Mouse (Mus musculus): ENCODE data around the gene Nod1. TPM values are rescaled to one million over a fixed set of nuclear protein-coding genes. Genes with fewer than 3 reads are reported as not detected.

Nod1 gene
- polyA plus RNA-seq, 1 experiment from 2014 or later: 4.8 TPM

- ATAC-seq: no peak
Observed at GRCm38 (mm10) chr6:54991189-54991588, 18.8 kb upstream of the Nod1 start.

GRCm38 (mm10) chr6:54988141-54988540 lies 15.7 kb upstream of the Nod1 start:
- H3K4me3 ChIP-seq (ENCODE audit: low read length): no peak overlapping the region
- WGBS: 88% methylated on average over 6 of the region's 6 CpGs
- no peak overlapping the region for H3K4me2 ChIP-seq (ENCODE audit: low read depth, low read length)
- no peaks in the 10 kb centered on the region for H3K36me3 ChIP-seq (ENCODE audit: control insufficient read depth, insufficient read depth, low read length)
- peaks cover 2% of the 10 kb centered on the region; the same call in 1 of the 2 replicates for H3K4me1 ChIP-seq (ENCODE audit: control insufficient read depth, insufficient read depth, low read length)
- H3K27ac ChIP-seq (ENCODE audit: low read length): no peak overlapping the region
- ATAC-seq: no peak
- no peaks in the 10 kb centered on the region for H3K9me3 ChIP-seq (ENCODE audit: control insufficient read depth, low read length)
- H3K27me3 ChIP-seq (replicated peaks; ENCODE audit: control insufficient read depth, insufficient read depth, low read length): no peaks in the 10 kb centered on the region; the same call in 1 of the 2 replicates
- no peak overlapping the region for H3K9ac ChIP-seq (ENCODE audit: low read depth, low read length)

More at GRCm38 (mm10) chr6:54991189-54991588, 18.8 kb upstream of the Nod1 start:
- Histone ChIP-seq H3K4me1 (ENCODE audit: control insufficient read depth, insufficient read depth, low read length) (peaks cover 2% of the 10 kb centered on the region; the same call in 1 of the 2 replicates), H3K27ac (ENCODE audit: low read length) (no peak overlapping the region), H3K36me3 (ENCODE audit: control insufficient read depth, insufficient read depth, low read length) (no peaks in the 10 kb centered on the region), H3K9ac (ENCODE audit: low read depth, low read length) (no peak overlapping the region), H3K9me3 (ENCODE audit: control insufficient read depth, low read length) (no peaks in the 10 kb centered on the region), H3K4me3 (ENCODE audit: low read length) (no peak overlapping the region), H3K27me3 (replicated peaks; ENCODE audit: control insufficient read depth, insufficient read depth, low read length) (no peaks in the 10 kb centered on the region; the same call in 1 of the 2 replicates), H3K4me2 (ENCODE audit: low read depth, low read length) (peak overlapping the region; percentile 96; the same call in 1 of the 2 replicates)
- WGBS: 62% methylated on average over 2 of the region's 2 CpGs

- WGBS: 95% methylated on average over 8 of the region's 8 CpGs
- no peak for ATAC-seq
Observed at GRCm38 (mm10) chr6:54984096-54984495, 11.7 kb upstream of the Nod1 start.

GRCm38 (mm10) chr6:54983526-54984050 lies 11.2 kb upstream of the Nod1 start:
- no peaks in the 10 kb centered on the region for H3K4me1 ChIP-seq (ENCODE audit: control insufficient read depth, insufficient read depth, low read length)
- no peak overlapping the region for H3K9ac ChIP-seq (ENCODE audit: low read depth, low read length)
- no peaks in the 10 kb centered on the region for H3K27me3 ChIP-seq (replicated peaks; ENCODE audit: control insufficient read depth, insufficient read depth, low read length)
- H3K36me3 ChIP-seq (ENCODE audit: control insufficient read depth, insufficient read depth, low read length): no peaks in the 10 kb centered on the region
- ATAC-seq: no peak
- no peak overlapping the region for H3K4me2 ChIP-seq (ENCODE audit: low read depth, low read length)
- 94% methylated on average over 4 of the region's 4 CpGs for WGBS
- H3K27ac ChIP-seq (ENCODE audit: low read length): no peak overlapping the region
- H3K4me3 ChIP-seq (ENCODE audit: low read length): no peak overlapping the region
- H3K9me3 ChIP-seq (ENCODE audit: control insufficient read depth, low read length): no peaks in the 10 kb centered on the region

More at GRCm38 (mm10) chr6:54984096-54984495, 11.7 kb upstream of the Nod1 start:
- Histone ChIP-seq H3K27me3 (replicated peaks; ENCODE audit: control insufficient read depth, insufficient read depth, low read length) (no peaks in the 10 kb centered on the region), H3K4me2 (ENCODE audit: low read depth, low read length) (no peak overlapping the region), H3K9ac (ENCODE audit: low read depth, low read length) (no peak overlapping the region), H3K4me3 (ENCODE audit: low read length) (no peak overlapping the region), H3K27ac (ENCODE audit: low read length) (no peak overlapping the region), H3K36me3 (ENCODE audit: control insufficient read depth, insufficient read depth, low read length) (no peaks in the 10 kb centered on the region), H3K9me3 (ENCODE audit: control insufficient read depth, low read length) (no peaks in the 10 kb centered on the region), H3K4me1 (ENCODE audit: control insufficient read depth, insufficient read depth, low read length) (no peaks in the 10 kb centered on the region)

- WGBS: 93% methylated on average over 6 of the region's 6 CpGs
- no peak for ATAC-seq
- Histone ChIP-seq H3K4me2 (ENCODE audit: low read depth, low read length) (no peak overlapping the region), H3K9me3 (ENCODE audit: control insufficient read depth, low read length) (no peaks in the 10 kb centered on the region), H3K36me3 (ENCODE audit: control insufficient read depth, insufficient read depth, low read length) (no peaks in the 10 kb centered on the region), H3K4me1 (ENCODE audit: control insufficient read depth, insufficient read depth, low read length) (no peaks in the 10 kb centered on the region), H3K27me3 (replicated peaks; ENCODE audit: control insufficient read depth, insufficient read depth, low read length) (no peaks in the 10 kb centered on the region), H3K4me3 (ENCODE audit: low read length) (no peak overlapping the region), H3K27ac (ENCODE audit: low read length) (no peak overlapping the region), H3K9ac (ENCODE audit: low read depth, low read length) (no peak overlapping the region)
Observed at GRCm38 (mm10) chr6:54979426-54979825, 7.0 kb upstream of the Nod1 start.

GRCm38 (mm10) chr6:54975616-54976015 lies 3.2 kb upstream of the Nod1 start:
- no peak overlapping the region for H3K4me2 ChIP-seq (ENCODE audit: low read depth, low read length)
- no peak for ATAC-seq

GRCm38 (mm10) chr6:54974501-54974900 lies 2.1 kb upstream of the Nod1 start:
- H3K9me3 ChIP-seq (ENCODE audit: control insufficient read depth, low read length): no peaks in the 10 kb centered on the region
- 69% methylated on average over 5 of the region's 5 CpGs for WGBS
- no peak overlapping the region for H3K9ac ChIP-seq (ENCODE audit: low read depth, low read length)
- no peak overlapping the region for H3K4me3 ChIP-seq (ENCODE audit: low read length)
- H3K4me1 ChIP-seq (ENCODE audit: control insufficient read depth, insufficient read depth, low read length): no peaks in the 10 kb centered on the region; the same call in 1 of the 2 replicates
- no peaks in the 10 kb centered on the region for H3K36me3 ChIP-seq (ENCODE audit: control insufficient read depth, insufficient read depth, low read length)
- H3K27me3 ChIP-seq (replicated peaks; ENCODE audit: control insufficient read depth, insufficient read depth, low read length): no peaks in the 10 kb centered on the region; the same call in 1 of the 2 replicates
- ATAC-seq: no peak
- no peak overlapping the region for H3K27ac ChIP-seq (ENCODE audit: low read length)
- no peak overlapping the region for H3K4me2 ChIP-seq (ENCODE audit: low read depth, low read length)

More at GRCm38 (mm10) chr6:54975616-54976015, 3.2 kb upstream of the Nod1 start:
- H3K27me3 ChIP-seq (replicated peaks; ENCODE audit: control insufficient read depth, insufficient read depth, low read length): no peaks in the 10 kb centered on the region; the same call in 1 of the 2 replicates
- H3K9ac ChIP-seq (ENCODE audit: low read depth, low read length): no peak overlapping the region
- H3K36me3 ChIP-seq (ENCODE audit: control insufficient read depth, insufficient read depth, low read length): no peaks in the 10 kb centered on the region
- no peaks in the 10 kb centered on the region for H3K9me3 ChIP-seq (ENCODE audit: control insufficient read depth, low read length)
- H3K4me1 ChIP-seq (ENCODE audit: control insufficient read depth, insufficient read depth, low read length): no peaks in the 10 kb centered on the region; the same call in 1 of the 2 replicates
- WGBS: 68% methylated on average over 1 of the region's 1 CpGs
- H3K4me3 ChIP-seq (ENCODE audit: low read length): no peak overlapping the region
- H3K27ac ChIP-seq (ENCODE audit: low read length): no peak overlapping the region

GRCm38 (mm10) chr6:54972929-54973211 lies 458 bp upstream of the Nod1 start:
- H3K4me3 ChIP-seq (ENCODE audit: low read length): peak overlapping the region; percentile 74
- H3K4me1 ChIP-seq (ENCODE audit: control insufficient read depth, insufficient read depth, low read length): no peaks in the 10 kb centered on the region; the same call in 1 of the 2 replicates
- H3K27me3 ChIP-seq (replicated peaks; ENCODE audit: control insufficient read depth, insufficient read depth, low read length): no peaks in the 10 kb centered on the region; the same call in 1 of the 2 replicates
- H3K36me3 ChIP-seq (ENCODE audit: control insufficient read depth, insufficient read depth, low read length): no peaks in the 10 kb centered on the region
- ATAC-seq: peak; percentile 66
- H3K9ac ChIP-seq (ENCODE audit: low read depth, low read length): peak overlapping the region; percentile 80
- peak overlapping the region; percentile 83 for H3K4me2 ChIP-seq (ENCODE audit: low read depth, low read length)
- H3K27ac ChIP-seq (ENCODE audit: low read length): peak overlapping the region; percentile 37; the same call in 1 of the 2 replicates
- WGBS: 11% methylated on average over 5 of the region's 5 CpGs
- H3K9me3 ChIP-seq (ENCODE audit: control insufficient read depth, low read length): no peaks in the 10 kb centered on the region

- H3K4me2 ChIP-seq (ENCODE audit: low read depth, low read length): peak overlapping the region; percentile 83
- ATAC-seq: peak; percentile 22
- 26% methylated on average over 8 of the region's 8 CpGs for WGBS
- H3K4me3 ChIP-seq (ENCODE audit: low read length): peak overlapping the region; percentile 74
- H3K27ac ChIP-seq (ENCODE audit: low read length): peak overlapping the region; percentile 65; the same call in 1 of the 2 replicates
- no peaks in the 10 kb centered on the region for H3K9me3 ChIP-seq (ENCODE audit: control insufficient read depth, low read length)
- peak overlapping the region; percentile 80 for H3K9ac ChIP-seq (ENCODE audit: low read depth, low read length)
- H3K4me1 ChIP-seq (ENCODE audit: control insufficient read depth, insufficient read depth, low read length): no peaks in the 10 kb centered on the region; the same call in 1 of the 2 replicates
- no peaks in the 10 kb centered on the region; the same call in 1 of the 2 replicates for H3K27me3 ChIP-seq (replicated peaks; ENCODE audit: control insufficient read depth, insufficient read depth, low read length)
- H3K36me3 ChIP-seq (ENCODE audit: control insufficient read depth, insufficient read depth, low read length): no peaks in the 10 kb centered on the region
Observed at GRCm38 (mm10) chr6:54971731-54972110, 691 bp downstream of the Nod1 start.

GRCm38 (mm10) chr6:54970506-54970905 lies 1.9 kb downstream of the Nod1 start:
- no peaks in the 10 kb centered on the region; the same call in 1 of the 2 replicates for H3K27me3 ChIP-seq (replicated peaks; ENCODE audit: control insufficient read depth, insufficient read depth, low read length)
- WGBS: 62% methylated on average over 9 of the region's 9 CpGs
- H3K9ac ChIP-seq (ENCODE audit: low read depth, low read length): no peak overlapping the region
- H3K36me3 ChIP-seq (ENCODE audit: control insufficient read depth, insufficient read depth, low read length): no peaks in the 10 kb centered on the region
- H3K4me2 ChIP-seq (ENCODE audit: low read depth, low read length): no peak overlapping the region
- no peak overlapping the region for H3K4me3 ChIP-seq (ENCODE audit: low read length)
- no peak for ATAC-seq
- H3K27ac ChIP-seq (ENCODE audit: low read length): no peak overlapping the region
- no peaks in the 10 kb centered on the region; the same call in 1 of the 2 replicates for H3K4me1 ChIP-seq (ENCODE audit: control insufficient read depth, insufficient read depth, low read length)
- H3K9me3 ChIP-seq (ENCODE audit: control insufficient read depth, low read length): no peaks in the 10 kb centered on the region
